Mouse (Mus musculus) CH12.LX (cell line): ENCODE results near the gene Tmbim4. TPM values are rescaled to one million over a fixed set of nuclear protein-coding genes. Genes with fewer than 3 reads are reported as not detected.

Experiments
- DNase-seq: peaks from one replicate; pipeline ENCODE4 v3.0.0-alpha.2; 2013; ENCODE audit errors: extremely low read depth
- H3K27ac ChIP-seq: 2 replicates; pipeline ENCODE4 v1.5.1; 2012; ENCODE audit warnings: low read depth, mild to moderate bottlenecking, control low read depth, moderate library complexity; ENCODE audit not compliant: insufficient read depth
- H3K27me3 ChIP-seq: replicated peaks from 2 replicates; pipeline ENCODE3; 2012; ENCODE audit warnings: inconsistent platforms
- H3K36me3 ChIP-seq, 2 experiments: replicated peaks in 1 of 2; 2 replicates each; pipeline versions ENCODE3 to v1.6.1; 2012; ENCODE audit warnings: inconsistent platforms in 1 of 2, low read length in 1 of 2, mild to moderate bottlenecking in 1 of 2, mixed read lengths in 1 of 2, moderate library complexity in 1 of 2; ENCODE audit not compliant: control insufficient read depth in 1 of 2, insufficient read depth in 1 of 2
- H3K4me1 ChIP-seq, 2 experiments: 2 replicates each; pipeline ENCODE4 v1.6.1; 2012; ENCODE audit warnings: inconsistent platforms in 1 of 2, moderate library complexity in 1 of 2; ENCODE audit not compliant: insufficient read depth in 2 of 2, control insufficient read depth in 1 of 2
- H3K4me2 ChIP-seq: 2 replicates; pipeline ENCODE4 v1.6.1; 2012; ENCODE audit warnings: low read depth, mild to moderate bottlenecking, control low read depth; ENCODE audit not compliant: poor library complexity, insufficient read depth, severe bottlenecking
- H3K4me3 ChIP-seq, 3 experiments: fragments of 150-350 bp in 1 of 3; sonication (generic) in 1 of 3; replicated peaks in 1 of 3; 2 replicates each; pipeline versions ENCODE3 to v1.5.1; 2011 to 2012; ENCODE audit warnings: low read depth in 2 of 3, low read length in 2 of 3, mild to moderate bottlenecking in 2 of 3, moderate library complexity in 2 of 3, control low read depth in 1 of 3, improper control_type of control experiment in 1 of 3, inconsistent platforms in 1 of 3, mixed read lengths in 1 of 3; ENCODE audit not compliant: poor library complexity in 1 of 3
- H3K79me2 ChIP-seq: replicated peaks from 2 replicates; pipeline ENCODE4 v1.6.1; 2012; ENCODE audit warnings: mild to moderate bottlenecking, moderate library complexity; ENCODE audit not compliant: control insufficient read depth, poor library complexity, insufficient read depth, severe bottlenecking; ENCODE audit errors: extremely low read depth
- H3K9ac ChIP-seq: 2 replicates; pipeline ENCODE4 v1.6.1; 2012; ENCODE audit warnings: low read depth, mild to moderate bottlenecking, control low read depth, moderate library complexity; ENCODE audit not compliant: insufficient read depth
- H3K9me3 ChIP-seq: replicated peaks from 2 replicates; pipeline ENCODE3; 2012; ENCODE audit warnings: low read length, inconsistent platforms, mixed read lengths
- BHLHE40 ChIP-seq: IDR thresholded peaks from 2 replicates; pipeline ENCODE4 v1.6.1; 2011; ENCODE audit warnings: mild to moderate bottlenecking, low read depth, low read length, improper control_type of control experiment
- CTCF ChIP-seq, 2 experiments: IDR thresholded peaks in 1 of 2; conservative IDR thresholded peaks in 1 of 2; 2 replicates each; pipeline ENCODE4 v1.5.1; 2011 to 2012; ENCODE audit warnings: low read depth in 2 of 2, low read length in 2 of 2, improper control_type of control experiment in 1 of 2, inconsistent platforms in 1 of 2, mild to moderate bottlenecking in 1 of 2, moderate library complexity in 1 of 2
- ELF1 ChIP-seq: IDR thresholded peaks from 2 replicates; pipeline ENCODE4 v1.6.1; 2014; ENCODE audit warnings: low read depth, mild to moderate bottlenecking, inconsistent platforms, low read length, improper control_type of control experiment
- EP300 ChIP-seq: IDR thresholded peaks from 2 replicates; pipeline ENCODE4 v1.6.1; 2011; ENCODE audit warnings: low read length, improper control_type of control experiment
- ETS1 ChIP-seq: conservative IDR thresholded peaks from 2 replicates; pipeline ENCODE4 v1.6.1; 2012; ENCODE audit warnings: low read depth, mild to moderate bottlenecking, inconsistent platforms, low read length, improper control_type of control experiment, moderate library complexity
- HCFC1 ChIP-seq: IDR thresholded peaks from 2 replicates; pipeline ENCODE4 v1.6.1; 2012; ENCODE audit warnings: low read depth, mild to moderate bottlenecking, inconsistent platforms, low read length, improper control_type of control experiment
- KAT2A ChIP-seq: IDR thresholded peaks from 2 replicates; pipeline ENCODE4 v1.6.1; 2012; ENCODE audit warnings: low read length, improper control_type of control experiment, inconsistent platforms; ENCODE audit not compliant: insufficient replicate concordance
- MAFK ChIP-seq: IDR thresholded peaks from 2 replicates; pipeline ENCODE4 v1.6.1; 2011; ENCODE audit warnings: low read length, improper control_type of control experiment; ENCODE audit not compliant: insufficient replicate concordance
- MAZ ChIP-seq: IDR thresholded peaks from 2 replicates; pipeline ENCODE4 v1.6.1; 2012; ENCODE audit warnings: low read depth, mild to moderate bottlenecking, inconsistent platforms, low read length, improper control_type of control experiment, moderate library complexity
- MEF2A ChIP-seq: IDR thresholded peaks from 2 replicates; pipeline ENCODE4 v1.6.1; 2014; ENCODE audit warnings: low read depth, mild to moderate bottlenecking, inconsistent platforms, low read length, improper control_type of control experiment, borderline replicate concordance
- MXI1 ChIP-seq: IDR thresholded peaks from 2 replicates; pipeline ENCODE4 v1.6.1; 2011; ENCODE audit warnings: mild to moderate bottlenecking, low read depth, low read length, improper control_type of control experiment
- MYC ChIP-seq: IDR thresholded peaks from 2 replicates; pipeline ENCODE4 v1.6.1; 2011; ENCODE audit warnings: low read depth, mild to moderate bottlenecking, improper control_type of control experiment, low read length
- POLR2A ChIP-seq: IDR thresholded peaks from 2 replicates; pipeline ENCODE4 v1.6.1; 2011; ENCODE audit warnings: low read depth, mild to moderate bottlenecking, improper control_type of control experiment, low read length
- RCOR1 ChIP-seq: conservative IDR thresholded peaks from 2 replicates; pipeline ENCODE4 v1.6.1; 2012; ENCODE audit warnings: low read depth, mild to moderate bottlenecking, inconsistent platforms, low read length, improper control_type of control experiment
- SIN3A ChIP-seq: IDR thresholded peaks from 2 replicates; pipeline ENCODE4 v1.6.1; 2012; ENCODE audit warnings: low read length, improper control_type of control experiment, inconsistent platforms
- SMC3 ChIP-seq: IDR thresholded peaks from 2 replicates; pipeline ENCODE4 v1.6.1; 2011; ENCODE audit warnings: low read depth, low read length, improper control_type of control experiment
- UBTF ChIP-seq: IDR thresholded peaks from 2 replicates; pipeline ENCODE4 v1.6.1; 2012; ENCODE audit warnings: low read depth, mild to moderate bottlenecking, inconsistent platforms, low read length, improper control_type of control experiment, moderate library complexity
- USF1 ChIP-seq: IDR thresholded peaks from 2 replicates; pipeline ENCODE4 v1.6.1; 2014; ENCODE audit warnings: low read depth, mild to moderate bottlenecking, inconsistent platforms, low read length, improper control_type of control experiment
- ZC3H11A ChIP-seq: IDR thresholded peaks from 2 replicates; pipeline ENCODE4 v1.6.1; 2012; ENCODE audit warnings: low read depth, mild to moderate bottlenecking, inconsistent platforms, low read length, improper control_type of control experiment
- ZMIZ1 ChIP-seq: IDR thresholded peaks from 2 replicates; pipeline ENCODE4 v1.6.1; 2012; ENCODE audit warnings: low read depth, mild to moderate bottlenecking, inconsistent platforms, low read length, improper control_type of control experiment
- ZNF384 ChIP-seq: IDR thresholded peaks from 2 replicates; pipeline ENCODE4 v1.6.1; 2012; ENCODE audit warnings: low read depth, low read length, improper control_type of control experiment, inconsistent platforms
- dilution Hi-C: fragments of 300-500 bp; cut with MboI; formaldehyde crosslinking; loops from 2 replicates; pipeline ENCODE4 v1.14.3; 2020; ENCODE audit warnings: low sequenced_read_pairs; ENCODE audit not compliant: extremely low pct_unique_long_range_greater_than_20kb, extremely low pct_ligation_motif_present
- in situ Hi-C: fragments of 300-500 bp; cut with MboI; formaldehyde crosslinking; loops from 3 replicates; pipeline ENCODE4 v1.14.3; 2019; ENCODE audit warnings: low sequenced_read_pairs, low pct_ligation_motif_present, low pct_unique_long_range_greater_than_20kb, mixed read lengths
- polyA plus RNA-seq: library from polyadenylated mRNA; unstranded; fragments of >175 nt; gene quantifications from 2 replicates; pipeline ENCODE4 v1.2.1, GENCODE M21; 2012; ENCODE audit warnings: low read depth; ENCODE audit not compliant: insufficient read length
- total RNA-seq, 2 experiments: library from RNA; depleted of rRNA; stranded (reverse); fragments of 300-350 nt in 1 of 2; fragments of >200 nt in 1 of 2; gene quantifications; 2 replicates each; pipeline ENCODE4 v1.2.3; 2012 to 2014

Tmbim4 gene
- total and polyA plus RNA-seq, 3 experiments = 97.8 to 113 (median 112) TPM

DNA sequence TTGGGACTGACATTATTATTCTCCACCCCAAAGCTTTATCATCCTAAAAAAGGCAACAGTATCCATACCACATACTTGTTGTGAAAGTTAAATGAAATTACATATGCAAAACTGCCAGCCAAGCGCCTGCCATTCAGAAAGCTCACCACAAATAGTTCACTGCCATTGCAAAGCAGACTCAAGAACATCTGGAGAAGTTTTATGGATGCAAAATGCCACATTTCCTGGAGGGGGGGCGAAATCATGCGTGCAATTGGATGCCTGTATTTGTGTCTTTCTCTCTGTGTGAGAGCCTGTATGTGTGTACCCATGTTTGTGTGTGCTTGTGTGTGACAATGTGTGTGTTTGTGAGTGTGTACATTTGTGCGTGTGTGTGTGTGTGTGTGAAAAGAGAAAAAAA, 50.4 kb downstream of the Tmbim4 start:
- no peak for DNase-seq
- H3K4me3 ChIP-seq = no peak overlapping the region
- no peaks in the 10 kb centered on the region for H3K27me3 ChIP-seq
- H3K4me2 ChIP-seq = no peak overlapping the region
- no peaks in the 10 kb centered on the region for H3K79me2 ChIP-seq
- dilution Hi-C loops = no loop called here
- in situ Hi-C loops = loop anchor here (25.0 kb wide), 1 partner anchor 611 kb away; no protein-coding TSS in a partner anchor
- H3K36me3 ChIP-seq = no peaks in the 10 kb centered on the region
- no peaks in the 10 kb centered on the region for H3K9me3 ChIP-seq
- peaks cover 0 to 6% of the 10 kb centered on the region in 2 experiments; a peak in 3 of 4 replicates for H3K4me1 ChIP-seq
- TF ChIP-seq MXI1 = no peak
- TF ChIP-seq RCOR1 = no peak
- TF ChIP-seq EP300 = no peak
- TF ChIP-seq ELF1 = no peak
- no peak for TF ChIP-seq ZMIZ1
- TF ChIP-seq HCFC1 = no peak
- no peak for TF ChIP-seq SMC3
- H3K27ac ChIP-seq = no peak overlapping the region
- no peak overlapping the region for H3K9ac ChIP-seq

- dilution Hi-C loops (no loop called here), in situ Hi-C loops (loop anchor here (25.0 kb wide), 1 partner anchor 610 kb away; no protein-coding TSS in a partner anchor)
- Histone ChIP-seq H3K27me3 (no peaks in the 10 kb centered on the region), H3K79me2 (no peaks in the 10 kb centered on the region), H3K27ac (no peak overlapping the region), H3K4me1 (peaks cover 0 to 7% of the 10 kb centered on the region in 2 experiments; a peak in 3 of 4 replicates), H3K4me2 (no peak overlapping the region), H3K36me3 (no peaks in the 10 kb centered on the region), H3K9ac (no peak overlapping the region), H3K4me3 (no peak overlapping the region), H3K9me3 (no peaks in the 10 kb centered on the region)
- TF ChIP-seq BHLHE40 (no peak), RCOR1 (no peak), POLR2A (no peak), MEF2A (no peak), MXI1 (no peak), MYC (no peak), MAFK (no peak), SIN3A (no peak), ELF1 (no peak), ETS1 (no peak), MAZ (no peak), ZNF384 (no peak), KAT2A (no peak), CTCF (conservative IDR thresholded peaks at IDR 0.05 in 1 of 2, IDR thresholded peaks at IDR 0.05 in 1 of 2; ENCODE audit: low read depth in 2 of 2, low read length in 2 of 2) (no peak), UBTF (no peak), ZC3H11A (no peak), USF1 (no peak)
- no peak for DNase-seq
Measured at GRCm38 (mm10) chr10:120252800-120253199, 51.4 kb downstream of the Tmbim4 start.
